Mouse (Mus musculus): Measurements from ENCODE around the gene Tns4. TPM values are rescaled to one million over a fixed set of nuclear protein-coding genes. Genes with fewer than 3 reads are reported as not detected.

The Tns4 gene
- polyA plus RNA-seq, 1 experiment from 2014 or later, result 1.3 TPM

DNA sequence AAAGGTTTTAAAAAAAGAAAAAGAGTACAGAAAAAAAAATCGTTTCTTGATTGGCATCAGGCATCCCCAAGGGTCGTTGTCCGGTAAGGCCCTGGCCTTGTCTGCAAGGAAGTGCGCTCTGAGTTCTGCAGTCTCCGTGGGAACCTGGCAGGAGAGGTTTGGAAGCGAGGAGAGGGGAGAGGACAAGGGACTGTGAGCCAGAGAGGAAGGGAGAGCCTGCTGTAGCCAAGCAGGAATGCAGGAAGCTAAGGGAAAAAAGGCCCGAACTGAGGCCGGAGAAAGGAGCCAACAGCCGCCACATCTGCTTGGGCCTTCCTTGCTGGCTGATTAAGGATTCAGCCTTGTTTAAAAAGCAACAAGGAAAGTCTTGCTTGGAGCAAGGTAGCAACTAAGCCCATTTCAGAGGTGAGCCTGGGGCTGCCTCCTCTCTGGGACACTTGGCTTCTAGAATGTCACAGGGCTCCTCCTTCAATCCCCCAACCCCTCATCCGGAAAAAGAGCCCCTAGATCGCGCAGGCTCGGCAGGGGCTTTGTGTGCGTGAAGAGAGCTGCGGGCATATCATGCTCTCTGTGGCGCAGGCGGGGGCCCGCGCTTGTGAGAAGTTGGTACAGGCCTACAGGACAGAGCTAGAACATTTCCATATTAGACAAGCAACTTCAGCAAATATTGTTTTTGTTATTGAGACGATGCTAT is 31.6 kb upstream of the Tns4 start:
- WGBS, result 59% methylated on average over 20 of the region's 20 CpGs
- Histone ChIP-seq H3K36me3 (ENCODE audit: control insufficient read depth, insufficient read depth, low read length) (no peaks in the 10 kb centered on the region), H3K4me1 (ENCODE audit: control insufficient read depth, insufficient read depth, low read length) (peaks cover 6% of the 10 kb centered on the region; the same call in 1 of the 2 replicates), H3K27ac (ENCODE audit: low read length) (peak overlapping the region; percentile 26), H3K9ac (ENCODE audit: low read depth, low read length) (peak overlapping the region; percentile 32; the same call in 1 of the 2 replicates), H3K4me3 (ENCODE audit: low read length) (no peak overlapping the region), H3K27me3 (replicated peaks; ENCODE audit: control insufficient read depth, insufficient read depth, low read length) (no peaks in the 10 kb centered on the region), H3K4me2 (ENCODE audit: low read depth, low read length) (no peak overlapping the region), H3K9me3 (ENCODE audit: control insufficient read depth, low read length) (no peaks in the 10 kb centered on the region)
- ATAC-seq, result 0 out of 2 replicates have a peak, but pooled peaks have one; percentile 26

DNA sequence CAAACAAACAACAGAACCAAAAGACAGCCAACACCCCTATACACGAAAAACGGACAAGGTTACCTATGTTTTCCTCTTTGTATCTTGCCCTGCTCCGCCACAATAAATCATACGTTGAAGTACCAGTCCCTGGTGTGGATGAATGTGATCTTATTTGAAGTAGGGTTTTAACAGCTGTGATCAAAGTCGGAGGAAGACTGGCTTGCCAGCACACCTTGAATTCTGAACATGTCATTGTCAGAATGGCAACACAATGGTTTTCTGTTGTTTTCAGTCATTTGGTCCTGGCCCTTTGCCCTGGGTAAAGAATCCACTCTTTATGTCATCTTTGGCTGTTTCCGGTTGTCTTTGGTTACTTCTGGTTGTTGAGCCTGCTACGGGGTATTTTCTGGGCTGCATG is 29.9 kb upstream of the Tns4 start:
- 87% methylated on average over 7 of the region's 7 CpGs for WGBS
- H3K27me3 ChIP-seq (replicated peaks; ENCODE audit: control insufficient read depth, insufficient read depth, low read length), result no peaks in the 10 kb centered on the region
- no peak overlapping the region for H3K4me2 ChIP-seq (ENCODE audit: low read depth, low read length)
- no peak overlapping the region for H3K27ac ChIP-seq (ENCODE audit: low read length)
- no peak for ATAC-seq
- no peaks in the 10 kb centered on the region for H3K9me3 ChIP-seq (ENCODE audit: control insufficient read depth, low read length)
- H3K4me1 ChIP-seq (ENCODE audit: control insufficient read depth, insufficient read depth, low read length), result peaks cover 6% of the 10 kb centered on the region; the same call in 1 of the 2 replicates
- no peaks in the 10 kb centered on the region for H3K36me3 ChIP-seq (ENCODE audit: control insufficient read depth, insufficient read depth, low read length)
- H3K9ac ChIP-seq (ENCODE audit: low read depth, low read length), result no peak overlapping the region
- no peak overlapping the region for H3K4me3 ChIP-seq (ENCODE audit: low read length)

DNA sequence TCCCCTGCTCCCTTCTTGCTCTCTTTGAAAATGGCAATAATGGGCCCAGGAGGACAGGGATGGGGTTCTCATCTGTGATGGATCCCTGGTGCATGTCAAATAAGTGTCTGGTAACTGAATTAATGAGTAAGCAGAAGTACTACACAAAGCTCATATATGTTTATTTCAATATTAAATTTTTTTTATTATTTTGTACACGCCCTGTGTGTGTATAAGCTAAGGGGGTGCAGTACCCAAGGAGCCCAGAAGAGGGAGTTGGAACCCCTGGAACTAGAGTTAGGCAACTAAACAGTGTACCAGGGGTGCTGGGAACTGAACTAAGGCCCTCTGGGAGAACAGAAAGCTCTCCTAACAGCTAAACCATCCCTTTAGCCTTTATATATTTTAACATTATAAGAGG is 29.3 kb upstream of the Tns4 start:
- ATAC-seq, result no peak
- no peaks in the 10 kb centered on the region for H3K27me3 ChIP-seq (replicated peaks; ENCODE audit: control insufficient read depth, insufficient read depth, low read length)
- no peak overlapping the region for H3K4me3 ChIP-seq (ENCODE audit: low read length)
- no peaks in the 10 kb centered on the region for H3K9me3 ChIP-seq (ENCODE audit: control insufficient read depth, low read length)
- no peak overlapping the region for H3K9ac ChIP-seq (ENCODE audit: low read depth, low read length)
- no peaks in the 10 kb centered on the region for H3K36me3 ChIP-seq (ENCODE audit: control insufficient read depth, insufficient read depth, low read length)
- H3K4me2 ChIP-seq (ENCODE audit: low read depth, low read length), result no peak overlapping the region
- no peak overlapping the region for H3K27ac ChIP-seq (ENCODE audit: low read length)
- peaks cover 6% of the 10 kb centered on the region; the same call in 1 of the 2 replicates for H3K4me1 ChIP-seq (ENCODE audit: control insufficient read depth, insufficient read depth, low read length)
- 97% methylated on average over 1 of the region's 1 CpGs for WGBS

DNA sequence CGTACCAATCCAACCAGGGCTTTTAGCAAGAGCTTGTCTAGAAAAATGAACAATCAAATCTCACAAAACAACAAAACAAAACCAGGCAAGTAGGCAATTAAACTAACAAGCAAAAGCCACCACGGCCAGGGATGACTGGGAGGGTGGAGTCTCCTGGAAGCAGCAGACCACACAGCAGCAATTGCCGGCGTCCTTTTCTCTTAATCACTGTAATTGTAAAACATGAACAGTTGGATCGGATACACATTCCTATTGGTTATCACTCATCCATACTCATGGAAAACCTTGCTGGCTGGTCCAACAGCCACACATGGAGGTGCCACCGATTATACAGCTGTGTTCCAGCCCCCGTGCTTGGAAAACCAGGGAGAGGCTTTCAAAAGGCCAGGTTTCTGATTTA is 28.8 kb upstream of the Tns4 start:
- Histone ChIP-seq H3K4me3 (ENCODE audit: low read length) (no peak overlapping the region), H3K36me3 (ENCODE audit: control insufficient read depth, insufficient read depth, low read length) (no peaks in the 10 kb centered on the region), H3K4me1 (ENCODE audit: control insufficient read depth, insufficient read depth, low read length) (peaks cover 8% of the 10 kb centered on the region), H3K4me2 (ENCODE audit: low read depth, low read length) (no peak overlapping the region), H3K9me3 (ENCODE audit: control insufficient read depth, low read length) (no peaks in the 10 kb centered on the region), H3K9ac (ENCODE audit: low read depth, low read length) (no peak overlapping the region), H3K27ac (ENCODE audit: low read length) (no peak overlapping the region), H3K27me3 (replicated peaks; ENCODE audit: control insufficient read depth, insufficient read depth, low read length) (no peaks in the 10 kb centered on the region)
- ATAC-seq, result no peak
- WGBS, result 83% methylated on average over 7 of the region's 7 CpGs

DNA sequence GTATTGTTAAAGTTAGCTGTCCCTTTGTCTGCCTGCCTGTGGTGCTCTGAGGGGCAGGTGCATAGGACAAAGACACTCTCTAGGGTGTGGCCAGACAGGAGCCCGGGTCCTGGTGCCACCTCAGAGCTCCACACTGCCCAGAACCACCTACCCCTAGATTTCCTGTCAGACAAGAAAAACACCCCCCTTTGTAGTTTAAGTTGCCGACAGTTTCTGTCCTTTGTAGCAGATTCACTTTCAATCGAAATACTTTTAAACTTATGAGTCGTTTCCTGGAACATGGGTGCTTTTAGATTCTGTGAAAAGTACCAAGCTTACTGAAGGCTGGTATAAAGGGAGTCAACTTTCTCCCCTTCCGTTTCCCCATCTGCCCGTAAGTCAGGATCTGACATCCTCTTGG is 26.8 kb upstream of the Tns4 start:
- Histone ChIP-seq H3K4me3 (ENCODE audit: low read length) (no peak overlapping the region), H3K4me2 (ENCODE audit: low read depth, low read length) (no peak overlapping the region), H3K9ac (ENCODE audit: low read depth, low read length) (no peak overlapping the region), H3K27me3 (replicated peaks; ENCODE audit: control insufficient read depth, insufficient read depth, low read length) (no peaks in the 10 kb centered on the region), H3K36me3 (ENCODE audit: control insufficient read depth, insufficient read depth, low read length) (no peaks in the 10 kb centered on the region), H3K9me3 (ENCODE audit: control insufficient read depth, low read length) (no peaks in the 10 kb centered on the region), H3K4me1 (ENCODE audit: control insufficient read depth, insufficient read depth, low read length) (peaks cover 12% of the 10 kb centered on the region), H3K27ac (ENCODE audit: low read length) (no peak overlapping the region)
- WGBS, result 67% methylated on average over 6 of the region's 6 CpGs
- no peak for ATAC-seq

DNA sequence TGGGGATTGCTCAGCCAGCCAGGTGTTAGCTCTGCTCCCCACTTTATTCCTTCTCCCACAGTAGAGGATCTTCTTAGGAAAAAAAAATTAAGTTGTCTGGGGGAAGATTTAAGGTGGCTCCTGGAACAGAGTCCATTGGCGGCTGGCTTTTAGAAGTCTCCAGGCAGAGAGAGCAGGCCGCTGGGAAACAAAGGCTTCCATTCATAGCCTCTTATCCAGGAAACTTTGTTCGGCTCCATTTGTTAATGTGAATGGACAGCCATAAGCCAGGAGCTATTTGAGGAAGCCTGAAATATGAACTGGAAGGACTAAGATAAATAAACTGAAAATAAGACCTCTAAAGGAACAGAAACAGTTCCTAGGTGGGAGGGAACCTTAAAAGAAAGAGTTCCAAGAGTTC is 24.0 kb upstream of the Tns4 start:
- Histone ChIP-seq H3K36me3 (ENCODE audit: control insufficient read depth, insufficient read depth, low read length) (no peaks in the 10 kb centered on the region), H3K4me2 (ENCODE audit: low read depth, low read length) (peak overlapping the region; percentile 25), H3K9ac (ENCODE audit: low read depth, low read length) (no peak overlapping the region), H3K9me3 (ENCODE audit: control insufficient read depth, low read length) (no peaks in the 10 kb centered on the region), H3K27me3 (replicated peaks; ENCODE audit: control insufficient read depth, insufficient read depth, low read length) (no peaks in the 10 kb centered on the region), H3K27ac (ENCODE audit: low read length) (peak overlapping the region; percentile 75), H3K4me1 (ENCODE audit: control insufficient read depth, insufficient read depth, low read length) (peaks cover 11% of the 10 kb centered on the region), H3K4me3 (ENCODE audit: low read length) (no peak overlapping the region)
- WGBS, result 3% methylated on average over 3 of the region's 3 CpGs
- ATAC-seq, result peak; percentile 84

DNA sequence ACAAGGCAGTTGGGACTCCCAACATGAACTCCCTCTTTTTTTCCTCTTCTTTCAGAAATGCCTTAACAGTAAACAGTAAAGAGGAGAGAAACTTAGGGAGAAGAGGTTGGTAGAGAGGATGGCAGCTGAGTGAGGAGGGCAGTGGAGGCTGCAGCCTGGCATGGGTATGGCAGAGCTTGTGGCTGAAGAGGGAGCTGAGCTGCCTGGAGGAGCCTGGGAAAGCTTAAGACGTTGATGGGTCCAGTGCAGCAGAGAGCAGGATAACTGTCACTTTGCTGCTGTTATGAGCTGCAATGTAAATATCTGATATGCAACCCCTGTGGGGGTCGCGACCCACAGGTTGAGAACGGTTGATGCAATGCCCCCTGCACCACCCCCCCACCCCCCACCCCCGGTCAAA is 23.6 kb upstream of the Tns4 start:
- Histone ChIP-seq H3K4me3 (ENCODE audit: low read length) (no peak overlapping the region), H3K4me1 (ENCODE audit: control insufficient read depth, insufficient read depth, low read length) (peaks cover 11% of the 10 kb centered on the region), H3K4me2 (ENCODE audit: low read depth, low read length) (peak overlapping the region; percentile 25), H3K9ac (ENCODE audit: low read depth, low read length) (no peak overlapping the region), H3K9me3 (ENCODE audit: control insufficient read depth, low read length) (no peaks in the 10 kb centered on the region), H3K27me3 (replicated peaks; ENCODE audit: control insufficient read depth, insufficient read depth, low read length) (no peaks in the 10 kb centered on the region), H3K36me3 (ENCODE audit: control insufficient read depth, insufficient read depth, low read length) (no peaks in the 10 kb centered on the region), H3K27ac (ENCODE audit: low read length) (peak overlapping the region; percentile 75)
- 21% methylated on average over 5 of the region's 5 CpGs for WGBS
- ATAC-seq, result peak; percentile 52

DNA sequence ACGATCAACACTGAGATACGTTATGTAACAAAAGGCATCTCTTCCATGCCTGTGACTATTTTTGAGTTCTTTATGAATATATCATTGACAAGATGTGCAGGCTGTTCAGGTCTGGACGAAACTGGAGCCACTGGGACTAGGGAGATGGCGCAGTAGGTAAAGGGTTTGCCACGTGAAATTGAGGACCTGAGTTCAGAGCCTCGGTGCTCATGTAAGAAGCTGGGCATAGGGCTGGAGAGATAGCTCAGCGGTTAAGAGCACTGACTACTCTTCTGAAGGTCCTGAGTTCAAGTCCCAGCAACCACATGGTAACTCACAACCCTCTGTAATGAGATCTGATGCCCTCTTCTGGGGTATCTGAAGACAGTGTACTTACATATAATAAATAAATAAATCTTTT is 22.5 kb upstream of the Tns4 start:
- 91% methylated on average over 7 of the region's 7 CpGs for WGBS
- no peak for ATAC-seq
- H3K4me3 ChIP-seq (ENCODE audit: low read length), result no peak overlapping the region

DNA sequence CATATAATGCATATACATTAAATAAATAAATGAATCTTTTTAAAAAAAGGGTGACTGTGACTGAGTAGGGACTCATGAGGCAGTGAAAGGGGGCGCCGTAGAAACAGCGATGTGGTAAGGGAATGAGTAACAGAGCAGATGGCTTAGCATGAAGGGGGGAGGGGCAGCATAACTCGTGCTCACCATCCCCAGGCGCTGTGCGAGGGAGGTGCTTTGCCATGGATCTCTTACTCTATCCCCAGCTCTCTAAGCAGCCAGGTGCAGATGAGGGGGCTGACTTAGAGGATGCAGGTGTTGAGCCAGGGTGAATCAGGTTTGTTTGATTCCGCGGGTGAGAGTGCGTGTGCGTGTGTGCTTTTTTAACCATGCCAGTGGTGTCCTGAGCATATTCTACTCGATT is 22.0 kb upstream of the Tns4 start:
- ATAC-seq, result no peak
- Histone ChIP-seq H3K9me3 (ENCODE audit: control insufficient read depth, low read length) (no peaks in the 10 kb centered on the region), H3K27ac (ENCODE audit: low read length) (no peak overlapping the region), H3K36me3 (ENCODE audit: control insufficient read depth, insufficient read depth, low read length) (no peaks in the 10 kb centered on the region), H3K27me3 (replicated peaks; ENCODE audit: control insufficient read depth, insufficient read depth, low read length) (no peaks in the 10 kb centered on the region), H3K4me1 (ENCODE audit: control insufficient read depth, insufficient read depth, low read length) (peaks cover 25% of the 10 kb centered on the region), H3K4me3 (ENCODE audit: low read length) (no peak overlapping the region), H3K4me2 (ENCODE audit: low read depth, low read length) (no peak overlapping the region), H3K9ac (ENCODE audit: low read depth, low read length) (no peak overlapping the region)
- WGBS, result 65% methylated on average over 11 of the region's 11 CpGs

More for the DNA sequence above, 22.5 kb upstream of the Tns4 start:
- Histone ChIP-seq H3K4me2 (ENCODE audit: low read depth, low read length) (no peak overlapping the region), H3K27me3 (replicated peaks; ENCODE audit: control insufficient read depth, insufficient read depth, low read length) (no peaks in the 10 kb centered on the region), H3K27ac (ENCODE audit: low read length) (no peak overlapping the region), H3K9ac (ENCODE audit: low read depth, low read length) (no peak overlapping the region), H3K36me3 (ENCODE audit: control insufficient read depth, insufficient read depth, low read length) (no peaks in the 10 kb centered on the region), H3K4me1 (ENCODE audit: control insufficient read depth, insufficient read depth, low read length) (peaks cover 20% of the 10 kb centered on the region), H3K9me3 (ENCODE audit: control insufficient read depth, low read length) (no peaks in the 10 kb centered on the region)

Measured in intestine, embryonic 16.5 days (tissue).